Mouse (Mus musculus) kidney, adult 2 months (tissue): ENCODE measurements around the gene Clec12a.

Experiments used
- CTCF ChIP-seq: fragments of 200-500 bp; conservative IDR thresholded peaks from 2 replicates; pipeline ENCODE4 v1.5.1; 2011; ENCODE audit warnings: low read depth, mild to moderate bottlenecking, control low read depth, low read length, moderate library complexity, mixed read lengths; ENCODE audit not compliant: insufficient read depth, insufficient read length
- POLR2A ChIP-seq: fragments of 200-500 bp; IDR thresholded peaks from one replicate; pipeline ENCODE4 v1.6.1; 2011; ENCODE audit warnings: low read depth, low read length, control low read depth

DNA sequence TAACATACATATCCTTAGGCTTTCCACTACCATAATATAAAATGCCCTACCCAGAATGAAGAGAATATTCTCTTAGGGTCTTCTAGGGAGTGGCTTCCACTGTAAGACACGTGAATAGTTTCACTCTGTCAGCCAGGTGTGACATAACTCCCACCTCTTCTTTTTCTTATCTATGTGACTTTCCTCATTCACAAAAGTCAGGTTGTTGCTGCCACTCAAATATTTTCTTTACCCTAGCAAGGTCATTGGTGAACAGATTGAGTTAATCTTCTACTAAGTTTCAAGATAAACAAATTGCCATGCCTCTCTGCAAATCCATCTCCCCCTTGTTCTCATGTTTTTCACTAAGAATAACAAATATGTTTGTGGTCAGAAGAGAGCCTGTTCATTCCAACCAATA lies 39.2 kb downstream of the Clec12a start:
- TF ChIP-seq POLR2A (no peak), CTCF (no peak)
